Mouse (Mus musculus): ENCODE data around the gene Dtx2. TPM values are rescaled to one million over a fixed set of nuclear protein-coding genes. Genes with fewer than 3 reads are reported as not detected.

Gene Dtx2
- polyA plus RNA-seq, 1 experiment, result not detected

GRCm38 (mm10) chr5:136076284-136076683 lies 81.7 kb downstream of the Dtx2 start:
- no peak for TF ChIP-seq POLR2A (IDR thresholded peaks at IDR 0.05; ENCODE audit: insufficient read depth, low read depth, low read length)
- no peak for TF ChIP-seq CTCF (IDR thresholded peaks at IDR 0.05; ENCODE audit: insufficient read depth, low read depth, low read length)
- H3K27ac ChIP-seq (ENCODE audit: insufficient read depth, low read depth, low read length), result no peak overlapping the region
- WGBS, result 35% methylated on average over 7 of the region's 7 CpGs
- no peak overlapping the region for H3K4me3 ChIP-seq (ENCODE audit: insufficient read depth, low read depth, low read length)
- H3K4me1 ChIP-seq (ENCODE audit: control insufficient read depth, insufficient read depth, low read length), result peaks cover 7% of the 10 kb centered on the region

DNA sequence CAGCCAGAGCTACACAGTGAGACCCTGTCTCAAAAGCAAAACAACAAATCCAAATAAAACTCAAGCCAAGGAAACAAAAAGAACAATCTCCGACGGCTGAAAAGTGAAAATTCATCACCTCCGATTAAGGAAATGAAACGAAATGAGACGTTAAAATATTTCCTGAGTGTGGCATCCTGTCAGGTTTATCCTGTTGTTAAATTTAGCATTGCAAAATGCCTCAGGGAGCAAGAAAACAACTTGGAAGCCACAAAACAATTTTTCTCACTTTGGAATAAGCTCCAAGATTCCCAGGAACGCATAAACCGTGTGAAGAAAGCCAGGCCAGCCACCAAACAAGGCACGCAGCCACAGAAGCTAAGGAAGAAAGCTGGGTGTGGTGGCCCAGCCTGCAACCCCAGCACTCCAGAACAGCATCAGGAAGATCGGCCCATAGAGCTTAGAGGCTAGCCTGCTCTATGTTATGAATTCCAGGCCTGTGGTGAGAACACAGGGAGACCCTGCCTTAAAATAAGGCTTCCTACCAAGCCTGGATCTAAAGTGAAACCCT lies 82.5 kb downstream of the Dtx2 start:
- H3K4me1 ChIP-seq (ENCODE audit: control insufficient read depth, insufficient read depth, low read length), result peaks cover 7% of the 10 kb centered on the region
- TF ChIP-seq POLR2A (IDR thresholded peaks at IDR 0.05; ENCODE audit: insufficient read depth, low read depth, low read length) (no peak), CTCF (IDR thresholded peaks at IDR 0.05; ENCODE audit: insufficient read depth, low read depth, low read length) (no peak)
- H3K4me3 ChIP-seq (ENCODE audit: insufficient read depth, low read depth, low read length), result no peak overlapping the region
- peak overlapping the region; percentile 55; the same call in 1 of the 2 replicates for H3K27ac ChIP-seq (ENCODE audit: insufficient read depth, low read depth, low read length)
- WGBS, result 53% methylated on average over 9 of the region's 9 CpGs

- 88% methylated on average over 5 of the region's 5 CpGs for WGBS
- H3K4me3 ChIP-seq (ENCODE audit: insufficient read depth, low read depth, low read length), result no peak overlapping the region
- H3K27ac ChIP-seq (ENCODE audit: insufficient read depth, low read depth, low read length), result 0 out of 2 replicates have a peak overlapping the region, but pooled peaks have one; percentile 40
- H3K4me1 ChIP-seq (ENCODE audit: control insufficient read depth, insufficient read depth, low read length), result peaks cover 7% of the 10 kb centered on the region
- no peak for TF ChIP-seq CTCF (IDR thresholded peaks at IDR 0.05; ENCODE audit: insufficient read depth, low read depth, low read length)
- no peak for TF ChIP-seq POLR2A (IDR thresholded peaks at IDR 0.05; ENCODE audit: insufficient read depth, low read depth, low read length)
Measured at GRCm38 (mm10) chr5:136078136-136078535, 83.5 kb downstream of the Dtx2 start.

GRCm38 (mm10) chr5:136082345-136082744 lies 87.7 kb downstream of the Dtx2 start:
- Histone ChIP-seq H3K27ac (ENCODE audit: insufficient read depth, low read depth, low read length) (no peak overlapping the region), H3K4me3 (ENCODE audit: insufficient read depth, low read depth, low read length) (no peak overlapping the region), H3K4me1 (ENCODE audit: control insufficient read depth, insufficient read depth, low read length) (peaks cover 21% of the 10 kb centered on the region)
- TF ChIP-seq CTCF (IDR thresholded peaks at IDR 0.05; ENCODE audit: insufficient read depth, low read depth, low read length) (no peak), POLR2A (IDR thresholded peaks at IDR 0.05; ENCODE audit: insufficient read depth, low read depth, low read length) (no peak)
- 78% methylated on average over 4 of the region's 4 CpGs for WGBS

Other genes with a start within 250 kb of the Dtx2 start
- gene Styxl1, start 216.4 kb upstream of the Dtx2 start, polyA plus RNA-seq (2012; ENCODE audit: insufficient read depth, insufficient read length, low replicate concordance, missing spikeins), result not detected in 2 replicates
- gene Mdh2, start 216.3 kb upstream of the Dtx2 start, polyA plus RNA-seq (2012; ENCODE audit: insufficient read depth, insufficient read length, low replicate concordance, missing spikeins), result 359 and 724 TPM in 2 replicates
- not detected in 2 replicates for gene Srrm3, start 187.9 kb upstream of the Dtx2 start, polyA plus RNA-seq (2012; ENCODE audit: insufficient read depth, insufficient read length, low replicate concordance, missing spikeins)
- gene Hspb1, start 106.9 kb upstream of the Dtx2 start, polyA plus RNA-seq (2012; ENCODE audit: insufficient read depth, insufficient read length, low replicate concordance, missing spikeins), result not detected in 2 replicates
- 235 and 282 TPM in 2 replicates for gene Ywhag, start 60.2 kb upstream of the Dtx2 start, polyA plus RNA-seq (2012; ENCODE audit: insufficient read depth, insufficient read length, low replicate concordance, missing spikeins)
- gene Ssc4d, start 20.3 kb upstream of the Dtx2 start, polyA plus RNA-seq (2012; ENCODE audit: insufficient read depth, insufficient read length, low replicate concordance, missing spikeins), result not detected in 2 replicates
- gene Zp3, start 14.7 kb upstream of the Dtx2 start, polyA plus RNA-seq (2012; ENCODE audit: insufficient read depth, insufficient read length, low replicate concordance, missing spikeins), result not detected in 2 replicates
- gene Upk3b, start 43.7 kb downstream of the Dtx2 start, polyA plus RNA-seq (2012; ENCODE audit: insufficient read depth, insufficient read length, low replicate concordance, missing spikeins), result not detected in 2 replicates
- not detected in 2 replicates for gene Upk3bl, start 59.7 kb downstream of the Dtx2 start, polyA plus RNA-seq (2012; ENCODE audit: insufficient read depth, insufficient read length, low replicate concordance, missing spikeins)
- not detected in 2 replicates for gene Rasa4, start 89.1 kb downstream of the Dtx2 start, polyA plus RNA-seq (2012; ENCODE audit: insufficient read depth, insufficient read length, low replicate concordance, missing spikeins)
- not detected in 2 replicates for gene Polr2j, start 121.8 kb downstream of the Dtx2 start, polyA plus RNA-seq (2012; ENCODE audit: insufficient read depth, insufficient read length, low replicate concordance, missing spikeins)
- gene Lrwd1, start 141.3 kb downstream of the Dtx2 start, polyA plus RNA-seq (2012; ENCODE audit: insufficient read depth, insufficient read length, low replicate concordance, missing spikeins), result not detected in 2 replicates
- not detected in 2 replicates for gene Alkbh4, start 141.3 kb downstream of the Dtx2 start, polyA plus RNA-seq (2012; ENCODE audit: insufficient read depth, insufficient read length, low replicate concordance, missing spikeins)
- gene Orai2, start 175.9 kb downstream of the Dtx2 start, polyA plus RNA-seq (2012; ENCODE audit: insufficient read depth, insufficient read length, low replicate concordance, missing spikeins), result not detected in 2 replicates
- not detected in 2 replicates for gene Prkrip1, start 204.2 kb downstream of the Dtx2 start, polyA plus RNA-seq (2012; ENCODE audit: insufficient read depth, insufficient read length, low replicate concordance, missing spikeins)

Data from olfactory bulb, adult 2 months (tissue).